ENCODE assay signal across 17 mouse cellular contexts in the genomic region with DNA sequence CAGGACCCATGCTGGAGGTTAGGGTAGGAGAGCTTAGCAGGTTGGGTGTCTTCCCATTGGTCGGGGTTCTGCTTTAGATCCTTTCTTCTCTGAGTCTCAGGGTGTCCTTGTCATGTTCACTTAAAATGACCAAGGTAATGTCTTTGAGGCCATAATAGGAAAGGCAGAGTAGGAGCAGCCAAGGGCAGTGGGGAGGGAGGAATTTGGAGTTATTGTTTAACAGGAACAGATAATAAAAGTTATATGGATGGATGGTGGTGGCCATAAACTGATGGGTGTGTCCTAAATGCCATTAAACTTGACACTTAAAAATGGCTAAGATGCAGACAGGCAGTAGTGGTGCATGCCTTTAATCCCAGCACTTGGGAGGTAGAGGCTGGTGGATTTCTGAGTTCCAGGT. TPM values are rescaled to one million over a fixed set of nuclear protein-coding genes. Genes with fewer than 3 reads are reported as not detected.
DNase-seq lines count a peak whose midpoint lies in the region; ATAC-seq and TF ChIP-seq lines count a peak whose summit lies in the region.
"Had no signal": no experiment of that assay in that cellular context is flagged by ENCODE, and none has a peak within 500 bp of the region (broad histone marks: within the 10 kb centered on the region; RNA-seq: fewer than 3 reads in every experiment).

No protein-coding gene starts in this region.

- peaks cover 7% of the 10 kb centered on the region for H3K4me1 ChIP-seq in kidney, embryonic 15.5 days
- H3K4me1 ChIP-seq in kidney, embryonic 14.5 days (ENCODE audit: control insufficient read depth, insufficient read depth, low read length): 0 out of 2 replicates have a peak, but pooled peaks cover 2% of the 10 kb centered on the region
- H3K4me1 ChIP-seq in intestine, postnatal 0 days (replicated peaks; ENCODE audit: control insufficient read depth, insufficient read depth, low read length): no peaks in the 10 kb centered on the region; the same call in 1 of the 2 replicates
- H3K4me1 ChIP-seq in small intestine, adult 2 months (ENCODE audit: control insufficient read depth, insufficient read depth, insufficient read length, low read length): peaks cover 14% of the 10 kb centered on the region
- H3K4me1 ChIP-seq: forebrain, embryonic 13.5 days; hindbrain, embryonic 12.5 days had no signal

- peak overlapping the region; percentile 58 for H3K27ac ChIP-seq in kidney, embryonic 15.5 days
- no peak overlapping the region for H3K27ac ChIP-seq in kidney, embryonic 14.5 days (ENCODE audit: low read depth, low read length)
- H3K27ac ChIP-seq in intestine, postnatal 0 days (ENCODE audit: low read depth, low read length): no peak overlapping the region; the same call in 1 of the 2 replicates
- peak overlapping the region; percentile 69 for H3K27ac ChIP-seq in small intestine, adult 2 months (ENCODE audit: insufficient read depth, low read depth, low read length)
- H3K27ac ChIP-seq: embryonic facial prominence, embryonic 13.5 days; forebrain, embryonic 13.5 days; gastrocnemius, adult 2 months; heart, embryonic 10.5 days; hindbrain, embryonic 12.5 days had no signal

- WGBS in kidney, embryonic 15.5 days: 74% methylated on average over 1 of the region's 1 CpGs
- 65% methylated on average over 1 of the region's 1 CpGs for WGBS in kidney, embryonic 14.5 days
- 33% methylated on average over 1 of the region's 1 CpGs for WGBS in intestine, postnatal 0 days
- WGBS in small intestine, adult 2 months: 42% methylated on average over 1 of the region's 1 CpGs

- ATAC-seq in kidney, embryonic 15.5 days (replicated peaks; ENCODE audit: low FRiP score): 0 out of 2 replicates have a peak, but pooled peaks have one; percentile 40
- no peak for ATAC-seq in kidney, embryonic 14.5 days (ENCODE audit: low FRiP score, low TSS enrichment)
- ATAC-seq in intestine, postnatal 0 days: peak; percentile 49; the same call in 1 of the 2 replicates
- ATAC-seq: forebrain, embryonic 13.5 days had no signal

- DNase-seq in heart, adult 11 months: peak; percentile 60
- no peak for DNase-seq in heart, adult 9 months (ENCODE audit: low spot score in 2 of 2)
- no peak for DNase-seq in ovary, postnatal 36 days (ENCODE audit: low spot score)
- DNase-seq in yolk sac, embryonic 10.5 days (ENCODE audit: low spot score): no peak
- DNase-seq: cerebellum, adult 11-12 months; cerebellum, adult 9-10 months; gastrocnemius, postnatal 25 days had no signal

- no peak overlapping the region for H3K4me3 ChIP-seq in kidney, embryonic 15.5 days (replicated peaks)
- H3K4me3 ChIP-seq in kidney, embryonic 14.5 days (ENCODE audit: low read length): no peak overlapping the region
- no peak overlapping the region for H3K4me3 ChIP-seq in intestine, postnatal 0 days (ENCODE audit: low read depth, low read length)
- H3K4me3 ChIP-seq in small intestine, adult 2 months (ENCODE audit: low read depth, low read length): no peak overlapping the region
- H3K4me3 ChIP-seq: embryonic facial prominence, embryonic 13.5 days; forebrain, embryonic 13.5 days; gastrocnemius, adult 2 months; heart, embryonic 10.5 days; hindbrain, embryonic 12.5 days had no signal

- no peaks in the 10 kb centered on the region for H3K36me3 ChIP-seq in kidney, embryonic 15.5 days
- H3K36me3 ChIP-seq in kidney, embryonic 14.5 days (ENCODE audit: control insufficient read depth, insufficient read depth, low read length): no peaks in the 10 kb centered on the region
- H3K36me3 ChIP-seq in intestine, postnatal 0 days (ENCODE audit: control insufficient read depth, insufficient read depth): no peaks in the 10 kb centered on the region
- no peaks in the 10 kb centered on the region for H3K36me3 ChIP-seq in small intestine, adult 2 months (ENCODE audit: control insufficient read depth, insufficient read depth, low read length)
- H3K36me3 ChIP-seq: embryonic facial prominence, embryonic 13.5 days; heart, embryonic 10.5 days; hindbrain, embryonic 12.5 days had no signal

- H3K9me3 ChIP-seq in kidney, embryonic 15.5 days (replicated peaks): no peaks in the 10 kb centered on the region
- H3K9me3 ChIP-seq in kidney, embryonic 14.5 days (ENCODE audit: control insufficient read depth, low read length): no peaks in the 10 kb centered on the region
- H3K9me3 ChIP-seq in intestine, postnatal 0 days (ENCODE audit: control insufficient read depth): no peaks in the 10 kb centered on the region
- H3K9me3 ChIP-seq: embryonic facial prominence, embryonic 13.5 days; forebrain, embryonic 13.5 days; heart, embryonic 10.5 days; hindbrain, embryonic 12.5 days had no signal

- no peaks in the 10 kb centered on the region for H3K27me3 ChIP-seq in kidney, embryonic 15.5 days
- no peaks in the 10 kb centered on the region for H3K27me3 ChIP-seq in kidney, embryonic 14.5 days (ENCODE audit: control insufficient read depth, insufficient read depth, low read length)
- H3K27me3 ChIP-seq in intestine, postnatal 0 days (replicated peaks; ENCODE audit: control insufficient read depth, insufficient read depth, low read length): no peaks in the 10 kb centered on the region
- no peaks in the 10 kb centered on the region for H3K27me3 ChIP-seq in small intestine, adult 2 months (ENCODE audit: control insufficient read depth, insufficient read depth, low read length)
- H3K27me3 ChIP-seq: embryonic facial prominence, embryonic 13.5 days; forebrain, embryonic 13.5 days; hindbrain, embryonic 12.5 days; Patski had no signal

- H3K4me2 ChIP-seq in kidney, embryonic 15.5 days: no peak overlapping the region
- no peak overlapping the region for H3K4me2 ChIP-seq in kidney, embryonic 14.5 days (replicated peaks; ENCODE audit: low read depth, low read length)
- H3K4me2 ChIP-seq in intestine, postnatal 0 days (replicated peaks; ENCODE audit: low read depth): 0 out of 2 replicates have a peak overlapping the region, but pooled peaks have one; percentile 10
- H3K4me2 ChIP-seq: embryonic facial prominence, embryonic 13.5 days; forebrain, embryonic 13.5 days; hindbrain, embryonic 12.5 days had no signal

- TF ChIP-seq POLR2A in small intestine, adult 2 months (IDR thresholded peaks at IDR 0.05; ENCODE audit: low read depth, low read length): no peak

- no peak for TF ChIP-seq CTCF in intestine, postnatal 0 days (IDR thresholded peaks at IDR 0.05; ENCODE audit: low read depth)
- TF ChIP-seq CTCF in small intestine, adult 2 months (IDR thresholded peaks at IDR 0.05; ENCODE audit: extremely low read depth, insufficient read length, insufficient replicate concordance, low read depth, low read length): no peak

- H3K9ac ChIP-seq in kidney, embryonic 15.5 days: no peak overlapping the region
- H3K9ac ChIP-seq in kidney, embryonic 14.5 days (ENCODE audit: low read depth, low read length): no peak overlapping the region
- H3K9ac ChIP-seq in intestine, postnatal 0 days (ENCODE audit: low read depth, low read length): no peak overlapping the region
- H3K9ac ChIP-seq: embryonic facial prominence, embryonic 13.5 days; forebrain, embryonic 13.5 days; hindbrain, embryonic 12.5 days had no signal

RNA-seq across cellular contexts. Expression of a gene that starts 22.3 kb away (rescaled TPM):
- 62.5 and 63.6 TPM in 2 replicates for polyA plus RNA-seq in kidney, embryonic 15.5 days (2015; fragmentation: Nextera tagmentation; extraction: Ambion mirVana)
- polyA plus RNA-seq in kidney, embryonic 14.5 days (2014; fragmentation: Nextera tagmentation; extraction: Ambion mirVana): 49.7 and 72.2 TPM in 2 replicates
- polyA plus RNA-seq in intestine, postnatal 0 days (2015; fragmentation: Nextera tagmentation; extraction: Ambion mirVana): 12.4 and 13.1 TPM in 2 replicates
- polyA plus RNA-seq in small intestine, adult 2 months (2012; rRNA removed): 1.7 and 2.4 TPM in 2 replicates

Comparison
In these comparisons a context has a peak if more than half of its experiments do, and no peak if none do; other contexts are left out.
1. H3K27ac ChIP-seq: peak in kidney, embryonic 15.5 days (single experiment) and small intestine, adult 2 months (single experiment); none in kidney, embryonic 14.5 days (single experiment) and intestine, postnatal 0 days (single experiment).